Mouse (Mus musculus): ENCODE measurements at regions not wholly inside any gene's neighbourhood (a gene's known extent, or its start where the extent isn't known, plus 50 kb on each side); places are given as distances from the start of the nearest gene placed in this dataset.

DNA sequence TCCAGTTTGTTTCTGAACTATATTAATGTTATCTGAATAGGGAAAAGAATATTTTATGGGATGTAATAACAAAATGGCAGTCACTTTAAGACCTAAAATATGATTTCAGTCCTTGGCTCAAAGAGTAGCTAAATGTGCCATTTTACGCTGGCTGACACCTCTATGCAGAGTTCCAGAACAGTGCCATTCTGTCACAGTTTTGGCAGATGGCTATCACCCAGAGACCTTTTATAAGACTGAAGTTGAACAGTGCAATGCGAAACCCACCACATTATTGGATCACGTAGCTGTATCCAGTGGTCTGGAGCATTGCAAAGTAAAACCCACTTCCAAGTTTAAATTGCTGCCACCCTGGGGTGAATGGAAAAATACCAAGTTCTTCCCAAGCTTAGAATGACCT lies 834.5 kb downstream of the Galc start:
- no peak for TF ChIP-seq POU5F1 (IDR thresholded peaks at IDR 0.05; ENCODE audit: borderline replicate concordance, low read length)
- no peak for TF ChIP-seq CTCF (conservative IDR thresholded peaks at IDR 0.05; ENCODE audit: low read length)
- no peak for TF ChIP-seq NANOG (IDR thresholded peaks at IDR 0.05; ENCODE audit: borderline replicate concordance, low read length)
